Mouse (Mus musculus): ENCODE results near the gene Riox1. TPM values are rescaled to one million over a fixed set of nuclear protein-coding genes. Genes with fewer than 3 reads are reported as not detected.
A peak's percentile ranks its signal among the peaks of the same experiment; 100 is the strongest.
"Not testable (repeated sequence)": the region's sequence is repeated elsewhere in the genome, so short reads cannot be mapped to it uniquely, and the experiment has no call there.

Gene Riox1
- polyA plus RNA-seq, 1 experiment from 2014 or later, result 14.7 TPM

GRCm38 (mm10) chr12:83987583-83988441 lies 37.4 kb downstream of the Riox1 start, which contains the start of gene Acot2:
Gene Acot2 (plus strand): TSS chr12:83987861.
- Histone ChIP-seq H3K27me3 (replicated peaks) (no peaks in the 10 kb centered on the region), H3K4me3 (peak within 1 kb of the TSS; percentile 70), H3K36me3 (peaks cover 5% of the 10 kb centered on the region; the same call in 1 of the 2 replicates), H3K4me1 (replicated peaks) (peaks cover 6% of the 10 kb centered on the region), H3K4me2 (peak within 1 kb of the TSS; percentile 72), H3K9me3 (replicated peaks) (no peaks in the 10 kb centered on the region; the same call in 1 of the 2 replicates), H3K9ac (peak within 1 kb of the TSS; percentile 83), H3K27ac (ENCODE audit: poor library complexity, severe bottlenecking) (peak within 1 kb of the TSS; percentile 97)
- peak; percentile 81 for ATAC-seq (ENCODE audit: insufficient number of reproducible peaks, low FRiP score)
- WGBS, result under 1% methylated on average over 77 of the region's 80 CpGs

GRCm38 (mm10) chr12:83988483-83988882 lies 38.1 kb downstream of the Riox1 start:
- peak overlapping the region; percentile 72 for H3K4me2 ChIP-seq
- no peaks in the 10 kb centered on the region; the same call in 1 of the 2 replicates for H3K9me3 ChIP-seq (replicated peaks)
- peaks cover 6% of the 10 kb centered on the region for H3K4me1 ChIP-seq (replicated peaks)
- peak overlapping the region; percentile 97; the same call in 1 of the 2 replicates for H3K27ac ChIP-seq (ENCODE audit: poor library complexity, severe bottlenecking)
- peak overlapping the region; percentile 70 for H3K4me3 ChIP-seq
- 61% methylated on average over 4 of the region's 4 CpGs for WGBS
- ATAC-seq (ENCODE audit: insufficient number of reproducible peaks, low FRiP score), result peak; percentile 27; the same call in 1 of the 2 replicates
- peaks cover 10% of the 10 kb centered on the region for H3K36me3 ChIP-seq
- H3K27me3 ChIP-seq (replicated peaks), result no peaks in the 10 kb centered on the region
- peak overlapping the region; percentile 83 for H3K9ac ChIP-seq

GRCm38 (mm10) chr12:83989378-83989777 lies 39.0 kb downstream of the Riox1 start:
- ATAC-seq (ENCODE audit: insufficient number of reproducible peaks, low FRiP score), result no peak
- H3K9me3 ChIP-seq (replicated peaks), result no peaks in the 10 kb centered on the region; the same call in none of the 2 replicates
- H3K27ac ChIP-seq (ENCODE audit: poor library complexity, severe bottlenecking), result no peak overlapping the region
- H3K4me3 ChIP-seq, result no peak overlapping the region
- peaks cover 6% of the 10 kb centered on the region for H3K4me1 ChIP-seq (replicated peaks)
- 96% methylated on average over 4 of the region's 4 CpGs for WGBS
- H3K27me3 ChIP-seq (replicated peaks), result no peaks in the 10 kb centered on the region
- no peak overlapping the region for H3K9ac ChIP-seq
- H3K36me3 ChIP-seq, result peaks cover 19% of the 10 kb centered on the region
- H3K4me2 ChIP-seq, result no peak overlapping the region

- WGBS, result 69% methylated on average over 2 of the region's 2 CpGs
- ATAC-seq (ENCODE audit: insufficient number of reproducible peaks, low FRiP score), result no peak
- no peaks in the 10 kb centered on the region for H3K27me3 ChIP-seq (replicated peaks)
- no peak overlapping the region for H3K4me3 ChIP-seq
- no peak overlapping the region for H3K27ac ChIP-seq (ENCODE audit: poor library complexity, severe bottlenecking)
- H3K4me2 ChIP-seq, result no peak overlapping the region
- peaks cover 6% of the 10 kb centered on the region; the same call in 1 of the 2 replicates for H3K9me3 ChIP-seq (replicated peaks)
- H3K36me3 ChIP-seq, result peaks cover 21% of the 10 kb centered on the region
- H3K4me1 ChIP-seq (replicated peaks), result peaks cover 21% of the 10 kb centered on the region
- no peak overlapping the region for H3K9ac ChIP-seq
These were observed 46.8 kb downstream of the Riox1 start for GRCm38 (mm10) chr12:83997221-83997620.

- 51% methylated on average over 11 of the region's 11 CpGs for WGBS
- Histone ChIP-seq H3K9ac (no peak overlapping the region), H3K4me3 (no peak overlapping the region), H3K4me2 (no peak overlapping the region), H3K4me1 (replicated peaks) (peaks cover 21% of the 10 kb centered on the region), H3K36me3 (peaks cover 14% of the 10 kb centered on the region), H3K9me3 (replicated peaks) (peaks cover 10% of the 10 kb centered on the region), H3K27me3 (replicated peaks) (no peaks in the 10 kb centered on the region), H3K27ac (ENCODE audit: poor library complexity, severe bottlenecking) (no peak overlapping the region)
- no peak for ATAC-seq (ENCODE audit: insufficient number of reproducible peaks, low FRiP score)
These were observed 48.1 kb downstream of the Riox1 start for GRCm38 (mm10) chr12:83998341-83999107.

- Histone ChIP-seq H3K9me3 (replicated peaks) (peaks cover 10% of the 10 kb centered on the region), H3K27ac (ENCODE audit: poor library complexity, severe bottlenecking) (0 out of 2 replicates have a peak overlapping the region, but pooled peaks have one; percentile 31), H3K4me1 (replicated peaks) (peaks cover 21% of the 10 kb centered on the region), H3K4me2 (peak overlapping the region; percentile 21)
- not testable (repeated sequence) for H3K9ac ChIP-seq; H3K27me3 ChIP-seq (replicated peaks); H3K4me3 ChIP-seq; H3K36me3 ChIP-seq
- ATAC-seq (ENCODE audit: insufficient number of reproducible peaks, low FRiP score), result peak; percentile 72; the same call in 1 of the 2 replicates
- 38% methylated on average over 8 of the region's 8 CpGs for WGBS
These were observed 48.8 kb downstream of the Riox1 start for GRCm38 (mm10) chr12:83999237-83999636.

GRCm38 (mm10) chr12:84000418-84000817 lies 50.0 kb downstream of the Riox1 start:
- 45% methylated on average over 3 of the region's 3 CpGs for WGBS
- Histone ChIP-seq H3K27me3 (replicated peaks) (no peaks in the 10 kb centered on the region), H3K27ac (ENCODE audit: poor library complexity, severe bottlenecking) (no peak overlapping the region), H3K9ac (no peak overlapping the region), H3K9me3 (replicated peaks) (peaks cover 10% of the 10 kb centered on the region), H3K4me1 (replicated peaks) (peaks cover 21% of the 10 kb centered on the region), H3K36me3 (no peaks in the 10 kb centered on the region), H3K4me3 (no peak overlapping the region), H3K4me2 (no peak overlapping the region)
- ATAC-seq (ENCODE audit: insufficient number of reproducible peaks, low FRiP score), result no peak; the same call in 1 of the 2 replicates

Other genes starting within 250 kb of the Riox1 start
- gene Papln, start 187.0 kb upstream of the Riox1 start, polyA plus RNA-seq (2016; fragmentation: Nextera tagmentation; extraction: Ambion mirVana), result 0.22 and 0.23 TPM in 2 replicates
- 40.6 and 43.7 TPM in 2 replicates for gene Numb, start 28.7 kb upstream of the Riox1 start, polyA plus RNA-seq (2016; fragmentation: Nextera tagmentation; extraction: Ambion mirVana)
- not detected in 2 replicates for gene Heatr4, start 34.2 kb downstream of the Riox1 start, polyA plus RNA-seq (2016; fragmentation: Nextera tagmentation; extraction: Ambion mirVana)
- 43.8 and 45.1 TPM in 2 replicates for gene Acot2, start 37.3 kb downstream of the Riox1 start, polyA plus RNA-seq (2016; fragmentation: Nextera tagmentation; extraction: Ambion mirVana)
- 20.0 and 21.3 TPM in 2 replicates for gene Acot1, start 58.9 kb downstream of the Riox1 start, polyA plus RNA-seq (2016; fragmentation: Nextera tagmentation; extraction: Ambion mirVana)
- 0.36 and 0.64 TPM in 2 replicates for gene Acot4, start 87.8 kb downstream of the Riox1 start, polyA plus RNA-seq (2016; fragmentation: Nextera tagmentation; extraction: Ambion mirVana)
- gene Gm49366, start 88.3 kb downstream of the Riox1 start, polyA plus RNA-seq (2016; fragmentation: Nextera tagmentation; extraction: Ambion mirVana), result not detected in 2 replicates
- 0.27 and 0.64 TPM in 2 replicates for gene Acot3, start 101.5 kb downstream of the Riox1 start, polyA plus RNA-seq (2016; fragmentation: Nextera tagmentation; extraction: Ambion mirVana)
- gene Acot5, start 118.7 kb downstream of the Riox1 start, polyA plus RNA-seq (2016; fragmentation: Nextera tagmentation; extraction: Ambion mirVana), result 0.22 TPM in 1 of 2 replicates, not detected in the other
- 0.64 and 1.1 TPM in 2 replicates for gene Acot6, start 150.0 kb downstream of the Riox1 start, polyA plus RNA-seq (2016; fragmentation: Nextera tagmentation; extraction: Ambion mirVana)
- 4.4 and 5.4 TPM in 2 replicates for gene Dnal1, start 163.8 kb downstream of the Riox1 start, polyA plus RNA-seq (2016; fragmentation: Nextera tagmentation; extraction: Ambion mirVana)
- gene Pnma1, start 197.9 kb downstream of the Riox1 start, polyA plus RNA-seq (2016; fragmentation: Nextera tagmentation; extraction: Ambion mirVana), result 0.40 and 0.68 TPM in 2 replicates

Measured in heart, embryonic 12.5 days (tissue).